Mouse (Mus musculus) brain, embryonic 14.5 days (tissue): ENCODE data around the gene Tspan4.

Source experiments
- CTCF ChIP-seq: fragments of 200-500 bp; IDR thresholded peaks from 2 replicates; pipeline ENCODE4 v1.5.1; 2012; ENCODE audit warnings: inconsistent platforms, mild to moderate bottlenecking, moderate library complexity, borderline replicate concordance; ENCODE audit not compliant: insufficient read depth, insufficient read length; ENCODE audit errors: extremely low read depth
- POLR2A ChIP-seq: fragments of 200-500 bp; IDR thresholded peaks from 2 replicates; pipeline ENCODE4 v1.6.1; 2012; ENCODE audit warnings: mild to moderate bottlenecking, inconsistent platforms, borderline replicate concordance; ENCODE audit not compliant: poor library complexity, insufficient read depth, insufficient read length, severe bottlenecking; ENCODE audit errors: extremely low read depth

GRCm38 (mm10) chr7:141429840-141430584 is 45.0 kb upstream of the Tspan4 start:
- TF ChIP-seq CTCF, result no peak
- no peak for TF ChIP-seq POLR2A
